Mouse (Mus musculus) adrenal gland, postnatal 14 days (tissue): ENCODE results near the gene Rbm20. TPM values are rescaled to one million over a fixed set of nuclear protein-coding genes. Genes with fewer than 3 reads are reported as not detected.
A peak's percentile ranks its signal among the peaks of the same experiment; 100 is the strongest.

Experiments
- DNase-seq: peaks from one replicate; pipeline ENCODE4 v3.0.0; 2021; ENCODE audit warnings: mixed read lengths
- total RNA-seq: library from RNA; stranded (reverse); gene quantifications from 2 replicates; pipeline ENCODE4 v1.2.3, GENCODE M21; 2021

The Rbm20 gene
- total RNA-seq, 1 experiment from 2014 or later, result 1.3 TPM

DNA sequence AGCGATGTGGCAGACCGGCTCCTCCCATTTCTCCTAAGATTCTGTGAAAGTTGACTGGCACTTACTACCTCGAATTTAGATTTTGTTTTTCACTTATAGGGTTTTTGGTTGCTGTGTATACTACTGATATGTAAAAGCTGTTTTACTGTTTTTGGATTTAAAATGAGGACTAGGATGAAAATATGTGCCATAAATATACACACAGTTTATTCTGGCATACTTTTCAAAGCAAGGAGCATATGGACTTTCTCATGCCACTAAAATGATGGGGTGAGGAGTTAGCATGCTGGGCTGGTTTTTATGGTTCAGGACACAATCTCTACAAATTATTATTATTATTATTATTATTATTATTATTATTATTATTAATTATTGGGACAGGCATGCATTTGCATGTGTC lies 133.5 kb downstream of the Rbm20 start:
- DNase-seq, result no peak

DNA sequence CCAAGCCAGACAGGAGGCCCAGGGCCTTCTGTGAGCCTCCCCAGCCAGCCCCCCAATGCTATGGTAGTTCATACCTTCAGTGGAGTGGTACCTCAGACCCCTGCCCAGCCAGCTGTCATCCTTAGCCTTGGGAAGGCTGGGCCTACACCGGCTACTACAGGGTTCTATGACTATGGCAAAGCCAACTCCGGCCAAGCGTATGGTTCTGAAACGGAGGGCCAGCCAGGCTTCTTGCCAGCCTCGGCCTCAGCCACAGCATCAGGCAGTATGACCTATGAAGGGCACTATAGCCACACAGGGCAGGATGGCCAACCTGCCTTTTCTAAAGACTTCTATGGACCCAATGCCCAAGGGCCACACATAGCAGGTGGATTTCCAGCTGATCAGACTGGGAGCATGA lies 136.5 kb downstream of the Rbm20 start:
- DNase-seq, result no peak

DNA sequence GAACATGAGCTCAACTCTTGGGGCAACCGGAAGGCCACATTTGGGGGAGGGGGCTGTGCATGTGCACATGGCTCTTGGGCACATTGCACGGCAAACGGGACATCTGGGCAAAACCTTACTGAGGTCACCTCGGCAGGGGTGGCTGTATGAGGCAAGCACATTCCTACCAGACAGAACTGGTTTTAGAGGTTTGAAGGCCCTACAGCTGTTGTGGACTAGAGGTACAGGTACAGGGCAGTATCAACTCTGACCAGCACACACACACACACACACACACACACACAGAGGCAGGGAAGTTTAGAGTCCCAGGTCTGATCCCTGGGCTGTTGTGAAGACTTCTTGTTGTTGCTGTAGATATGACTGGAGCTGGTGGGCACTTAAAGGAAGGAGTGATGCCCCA lies 138.6 kb downstream of the Rbm20 start:
- no peak for DNase-seq

DNA sequence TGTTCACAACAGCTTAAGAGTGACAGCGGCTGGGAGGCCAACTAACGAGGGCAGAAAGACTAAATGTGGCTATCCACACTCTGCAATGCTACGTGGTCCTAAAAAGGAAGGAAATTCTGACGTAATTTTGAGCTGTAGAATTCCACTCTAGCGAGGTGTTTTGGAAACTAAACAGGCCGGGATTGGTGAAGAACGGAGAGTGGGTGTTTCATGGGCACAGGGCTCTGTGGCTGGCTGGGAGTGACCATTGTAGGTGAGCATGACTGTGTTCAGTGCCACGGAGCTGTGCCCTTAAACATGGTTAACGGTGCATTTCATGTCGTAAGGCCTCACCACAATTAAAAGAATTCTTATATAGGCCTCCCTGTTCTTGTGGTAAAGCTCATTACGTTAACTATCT lies 139.1 kb downstream of the Rbm20 start:
- no peak for DNase-seq

DNA sequence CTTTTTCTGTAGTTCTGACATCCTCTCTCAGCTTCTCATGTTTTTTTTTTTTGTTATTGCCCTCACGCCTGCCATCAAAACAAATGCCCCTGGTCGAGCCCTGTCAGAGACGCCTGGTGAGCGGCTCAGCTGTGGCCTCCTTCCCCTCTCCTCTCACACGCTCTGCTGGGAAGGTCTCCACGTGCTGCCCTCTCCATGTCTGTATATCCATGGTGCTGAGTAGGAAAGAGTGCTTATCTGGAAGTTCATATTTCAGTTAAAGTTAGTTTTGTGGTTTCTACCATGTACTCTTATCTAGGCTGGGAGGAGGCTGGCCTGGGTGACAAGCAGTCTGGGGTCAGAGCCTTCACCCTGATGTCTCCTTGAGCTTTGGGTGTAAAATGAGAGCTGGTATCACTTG lies 142.2 kb downstream of the Rbm20 start:
- no peak for DNase-seq

DNA sequence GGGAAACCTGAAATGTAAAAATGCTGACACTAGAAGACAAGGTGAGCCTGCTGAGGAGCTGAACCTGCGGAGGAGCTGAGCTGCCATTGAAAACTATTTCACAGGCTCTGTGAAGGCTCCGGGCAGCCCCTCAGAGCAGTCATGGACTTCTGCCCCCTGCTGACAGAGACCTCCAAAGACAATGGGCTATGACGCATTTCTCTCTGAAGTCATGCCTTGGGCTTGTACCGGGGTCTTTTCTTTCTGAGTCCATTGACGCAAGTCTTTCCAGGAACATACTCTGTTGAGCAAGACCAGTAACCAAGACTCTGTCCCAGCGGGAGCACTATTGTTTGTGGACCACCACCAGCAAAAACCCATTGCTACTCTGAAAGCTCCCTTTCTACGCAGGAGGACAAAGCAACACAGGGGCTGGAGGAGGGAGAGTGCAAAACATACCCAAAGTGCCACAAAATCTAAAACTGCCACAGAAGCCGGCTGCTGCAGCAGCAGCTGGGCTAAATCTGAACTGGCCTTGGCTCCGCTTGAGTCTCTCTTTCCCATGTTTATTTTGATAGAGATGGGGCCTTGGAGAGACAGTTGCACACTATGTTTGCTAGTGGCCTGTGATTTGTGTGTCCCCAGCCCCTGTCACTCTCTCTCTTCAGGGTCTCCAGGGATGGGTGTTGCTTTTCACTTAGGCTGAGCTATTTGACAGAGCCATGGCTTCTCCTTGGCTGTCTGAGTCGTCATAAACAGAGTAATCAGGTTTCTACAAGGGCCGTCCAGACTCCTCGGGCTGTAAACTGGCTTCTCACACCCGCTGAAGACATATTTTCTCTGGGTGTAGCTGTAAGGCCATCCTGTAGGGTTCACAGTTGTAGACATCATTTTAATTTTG lies 144.4 kb downstream of the Rbm20 start:
- peak; percentile 45 for DNase-seq

DNA sequence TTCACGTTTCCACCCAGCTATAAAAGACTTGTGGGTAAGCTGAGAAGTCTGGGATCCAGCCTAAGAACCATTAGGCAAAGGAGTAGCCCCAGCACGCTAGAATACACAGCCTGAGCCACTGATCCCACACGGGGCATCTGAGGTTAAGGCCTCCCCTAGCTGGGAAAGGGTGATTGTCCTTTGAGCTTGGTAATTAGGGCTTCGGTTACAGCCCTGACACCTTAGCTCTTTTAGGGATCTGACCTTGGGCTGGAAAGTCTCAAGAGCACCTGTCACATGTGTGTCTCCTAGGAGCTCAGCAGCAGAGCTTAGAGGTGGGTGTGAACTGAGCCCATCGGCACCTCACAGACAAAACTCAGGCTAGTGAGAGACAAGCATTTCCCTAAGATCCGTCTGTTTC lies 146.7 kb downstream of the Rbm20 start:
- DNase-seq, result no peak

DNA sequence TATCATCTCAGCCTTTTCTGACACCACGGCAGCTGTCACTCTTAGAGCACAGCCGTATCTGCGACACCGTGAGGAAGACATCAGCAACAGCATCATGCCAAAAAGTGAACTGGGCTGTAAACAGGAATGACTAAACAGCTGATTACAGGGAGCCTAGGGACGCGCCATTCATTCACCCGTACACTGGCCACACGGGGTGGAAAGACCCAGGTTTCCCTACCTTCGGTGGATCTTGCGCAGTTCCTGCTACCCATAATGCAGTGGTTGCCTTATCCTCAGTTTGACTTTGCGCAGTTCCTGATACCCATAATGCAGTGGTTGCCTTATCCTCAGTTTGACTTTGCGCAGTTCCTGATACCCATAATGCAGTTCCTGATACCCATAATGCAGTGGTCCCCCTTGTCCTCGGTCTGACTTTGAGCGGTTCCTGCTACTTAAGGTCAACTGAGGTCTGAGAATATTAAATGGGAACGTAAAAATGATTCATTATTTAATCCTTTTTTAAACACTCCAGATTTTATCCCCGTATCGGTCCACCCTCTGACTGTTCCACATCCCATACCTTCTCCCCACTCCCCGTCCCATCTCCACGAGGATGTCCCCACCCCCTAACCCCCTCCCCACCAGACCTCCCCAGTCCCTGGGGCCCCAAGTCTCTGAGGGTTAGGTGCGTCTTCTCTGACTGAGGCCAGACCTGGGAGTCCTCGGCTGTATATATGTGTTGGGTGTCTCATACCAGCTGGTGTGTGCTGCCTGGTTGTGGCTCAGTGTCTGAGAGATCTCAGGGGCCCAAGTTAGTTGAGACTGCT lies 148.0 kb downstream of the Rbm20 start:
- peak; percentile 44 for DNase-seq

DNA sequence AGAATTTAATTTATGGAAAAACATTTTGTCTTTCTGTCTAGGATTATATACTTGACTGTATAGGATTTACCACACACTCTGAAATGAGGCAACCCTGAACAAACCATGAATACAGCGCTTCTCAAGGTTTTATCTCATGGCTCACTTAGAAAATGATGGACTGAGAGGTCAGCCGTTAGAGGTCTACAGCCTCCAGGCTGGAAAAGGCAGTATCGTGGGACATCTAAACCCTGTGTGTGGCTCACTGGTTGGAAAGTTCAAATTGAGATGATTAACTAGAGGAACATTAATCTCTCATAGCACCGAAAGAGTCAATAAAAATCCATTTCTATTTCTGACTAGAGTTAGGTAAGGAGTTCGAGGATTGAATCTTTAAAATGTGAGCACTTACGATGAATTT lies 152.9 kb downstream of the Rbm20 start:
- no peak for DNase-seq

DNA sequence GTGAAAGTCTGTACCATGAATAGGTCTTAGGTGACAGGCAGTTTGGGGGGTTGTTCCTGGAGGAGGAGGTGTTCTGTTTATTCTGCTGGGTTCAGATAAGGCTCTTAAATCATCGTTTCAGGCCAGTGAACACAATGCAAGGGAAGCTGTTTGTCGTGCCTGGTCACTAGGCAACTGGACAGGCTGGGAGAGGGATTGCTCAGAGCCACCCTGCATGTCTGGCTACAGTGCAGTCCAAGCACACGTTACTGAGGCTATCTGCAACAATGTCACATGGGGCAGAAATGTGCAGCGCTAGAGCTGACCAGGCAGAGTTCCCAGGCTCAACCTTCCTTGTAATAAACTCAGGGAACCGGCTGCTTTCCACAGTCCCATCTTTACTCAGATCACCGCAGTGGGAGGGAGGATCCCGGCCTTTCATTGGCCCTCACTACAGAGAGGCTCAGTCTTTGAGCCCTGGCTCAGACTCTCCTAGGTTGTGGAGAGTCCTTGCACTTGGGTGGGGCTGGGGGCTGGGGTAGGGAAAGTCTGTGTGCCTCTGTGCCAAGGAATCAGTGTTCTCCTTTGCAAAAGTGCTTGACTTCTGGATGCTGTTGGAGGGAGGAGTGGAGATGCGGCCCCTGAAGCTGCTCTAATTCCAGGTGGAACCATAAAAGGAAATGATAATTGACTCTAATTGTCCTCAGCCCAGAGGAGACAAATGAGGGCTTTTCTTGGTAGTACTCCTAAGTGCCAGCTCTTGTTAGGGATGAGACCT lies 153.5 kb downstream of the Rbm20 start:
- peak; percentile 74 for DNase-seq

DNA sequence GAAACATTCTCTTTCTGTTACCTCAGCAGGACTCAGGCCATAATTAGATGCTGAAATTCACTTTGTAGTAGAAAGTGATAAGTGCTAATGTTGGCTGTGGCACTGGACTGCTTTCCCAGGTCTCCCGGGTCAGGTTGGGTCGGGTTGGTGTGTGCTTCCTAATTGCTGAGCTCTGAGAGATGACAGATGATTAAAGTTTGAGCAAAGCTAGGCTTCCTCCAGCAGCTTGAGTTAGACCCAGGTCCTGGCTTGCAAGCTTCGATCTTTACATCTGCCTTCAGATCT lies 154.0 kb downstream of the Rbm20 start:
- DNase-seq, result no peak

DNA sequence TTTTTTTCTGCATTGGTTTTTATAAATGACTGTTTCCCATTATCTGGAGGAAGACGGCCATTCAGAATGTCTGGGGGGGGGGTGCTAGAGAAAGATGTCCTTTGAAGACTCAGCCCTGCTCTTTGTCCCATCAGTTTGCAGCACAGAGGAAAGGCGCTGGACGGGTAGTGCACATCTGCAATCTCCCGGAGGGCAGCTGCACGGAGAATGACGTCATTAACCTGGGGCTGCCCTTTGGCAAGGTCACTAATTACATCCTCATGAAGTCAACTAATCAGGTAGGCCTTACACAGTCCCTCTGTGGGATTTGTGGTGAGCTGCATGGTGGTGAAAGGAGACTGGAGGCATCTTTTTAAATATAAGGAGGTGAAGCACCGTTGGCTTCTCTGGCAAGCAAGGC lies 155.4 kb downstream of the Rbm20 start:
- no peak for DNase-seq

DNA sequence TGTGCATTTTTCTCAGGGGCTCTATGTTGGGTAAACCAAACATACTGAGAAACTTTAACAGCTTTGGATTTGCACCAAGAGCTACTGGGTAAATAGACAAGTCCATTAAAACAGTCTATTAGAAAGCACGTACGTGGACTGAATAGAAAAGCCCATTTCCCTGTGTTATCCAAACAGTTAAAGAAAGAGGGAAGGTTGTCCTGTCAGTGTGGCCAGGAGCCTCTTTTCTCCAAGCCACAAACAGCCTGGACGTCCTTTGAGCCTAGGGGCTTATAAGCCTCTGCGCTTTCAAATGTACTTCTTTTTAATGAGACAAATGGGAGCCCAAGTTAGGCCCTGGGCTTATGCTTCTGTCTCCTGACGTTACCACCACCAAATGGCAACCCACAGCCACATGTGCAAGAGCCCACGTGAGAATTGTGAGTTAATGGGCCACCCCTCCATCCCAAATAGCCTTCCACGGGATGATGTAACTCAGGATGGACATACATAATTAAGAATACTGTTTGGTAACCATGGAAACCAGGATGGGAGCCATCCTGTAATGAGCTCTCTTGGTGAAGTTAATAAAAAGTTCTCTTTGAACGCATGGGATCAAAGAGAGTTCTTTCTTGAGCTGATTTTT lies 156.8 kb downstream of the Rbm20 start:
- no peak for DNase-seq

DNA sequence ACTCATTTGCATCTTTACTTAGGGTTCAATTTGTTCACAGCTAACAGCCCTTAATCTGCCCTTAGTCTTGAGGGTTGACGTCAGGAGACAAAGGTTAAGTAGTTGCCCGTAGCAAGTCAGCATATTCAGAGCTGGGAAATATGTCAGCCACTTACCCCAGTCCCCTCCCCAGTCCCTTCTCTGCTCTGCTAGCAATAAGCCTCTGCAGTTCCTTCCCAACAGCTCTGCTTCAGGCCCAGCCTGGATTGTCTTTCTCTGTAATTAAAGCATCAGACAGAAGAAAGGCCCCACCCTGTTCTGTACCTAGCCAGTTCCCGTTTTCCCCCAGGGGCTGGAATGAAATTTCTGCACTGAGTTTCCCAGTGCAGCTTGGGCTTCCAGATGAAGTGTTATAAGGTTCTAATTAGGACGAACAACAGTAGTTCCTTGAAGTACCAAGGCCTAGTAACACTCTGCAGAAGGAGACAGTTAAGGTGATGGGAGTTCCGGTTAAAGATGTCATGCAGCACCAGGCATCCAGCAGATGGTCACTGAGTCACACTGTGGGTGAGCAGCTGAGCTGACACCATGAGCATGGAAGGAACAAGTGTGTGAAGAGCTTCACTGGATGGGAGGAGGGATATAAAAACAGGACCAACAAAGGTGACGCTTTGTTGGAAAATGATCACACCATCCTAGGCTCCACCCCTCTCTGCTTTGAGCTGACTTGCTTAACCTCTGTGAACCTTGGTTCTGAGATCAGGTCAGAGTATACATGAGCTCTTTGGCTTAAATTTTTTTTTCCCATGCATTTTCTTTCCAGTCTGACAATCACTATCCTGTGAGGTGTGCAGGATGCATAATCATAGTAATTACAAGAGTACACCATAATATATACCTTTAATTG lies 159.7 kb downstream of the Rbm20 start:
- peak; percentile 41 for DNase-seq

DNA sequence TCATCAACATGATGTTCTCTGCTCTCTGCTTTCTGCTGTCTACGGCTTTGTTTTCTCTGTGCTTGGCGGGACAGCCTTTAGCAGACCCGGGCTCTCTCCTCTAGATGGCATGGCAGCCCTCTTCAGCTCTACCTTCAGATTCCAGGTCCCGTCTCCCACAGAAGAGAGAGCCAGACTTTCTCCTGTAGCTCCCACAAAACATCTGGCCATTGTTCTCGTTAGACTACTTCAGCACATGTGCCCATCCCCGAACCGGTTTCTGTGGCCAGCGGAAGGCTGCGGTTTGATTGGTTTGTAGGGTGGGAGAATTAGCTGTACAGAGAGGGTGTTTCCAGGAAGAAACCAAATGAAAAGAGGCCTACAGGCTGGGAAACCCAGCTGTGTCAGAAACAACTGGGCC lies 161.7 kb downstream of the Rbm20 start:
- peak; percentile 12 for DNase-seq

DNA sequence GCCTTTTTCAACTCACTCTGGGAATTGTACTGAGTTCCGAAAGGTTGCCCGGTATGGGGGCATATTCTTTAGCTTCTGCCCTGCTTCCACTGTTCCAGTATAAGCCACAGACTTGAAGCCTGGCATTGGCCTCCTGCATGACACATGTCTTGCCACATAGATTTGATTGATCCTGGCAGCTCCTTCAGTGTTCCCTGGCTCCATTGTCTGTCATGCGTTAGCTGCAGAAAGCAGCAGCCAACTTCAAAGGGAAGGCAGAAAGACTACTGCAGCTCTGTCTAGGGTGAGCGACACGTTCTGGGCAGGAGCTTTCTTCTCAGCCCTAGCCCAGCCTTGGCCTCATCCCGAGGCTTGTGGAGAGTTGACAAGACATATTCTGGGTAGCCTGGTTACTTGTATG lies 162.7 kb downstream of the Rbm20 start:
- DNase-seq, result peak; percentile 53

DNA sequence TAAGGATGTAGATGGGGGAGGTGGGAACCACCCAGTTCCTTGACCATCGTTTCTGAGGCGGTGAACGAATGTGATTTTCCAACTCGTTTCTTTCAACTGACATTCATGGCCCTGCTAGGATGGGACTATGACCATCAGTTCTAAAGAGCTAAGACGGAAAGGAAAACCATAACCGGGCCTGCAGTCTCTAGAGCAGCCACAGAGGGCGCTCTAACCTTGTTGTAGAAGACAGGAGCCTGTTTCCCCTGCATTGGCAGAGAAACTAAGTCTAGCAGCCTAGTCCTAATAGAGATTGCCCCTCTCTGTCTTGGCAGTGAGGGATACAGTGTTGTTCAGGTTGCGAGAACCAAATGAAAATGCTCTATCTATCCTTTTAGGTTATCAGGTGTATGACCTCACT lies 164.8 kb downstream of the Rbm20 start:
- peak; percentile 79 for DNase-seq

DNA sequence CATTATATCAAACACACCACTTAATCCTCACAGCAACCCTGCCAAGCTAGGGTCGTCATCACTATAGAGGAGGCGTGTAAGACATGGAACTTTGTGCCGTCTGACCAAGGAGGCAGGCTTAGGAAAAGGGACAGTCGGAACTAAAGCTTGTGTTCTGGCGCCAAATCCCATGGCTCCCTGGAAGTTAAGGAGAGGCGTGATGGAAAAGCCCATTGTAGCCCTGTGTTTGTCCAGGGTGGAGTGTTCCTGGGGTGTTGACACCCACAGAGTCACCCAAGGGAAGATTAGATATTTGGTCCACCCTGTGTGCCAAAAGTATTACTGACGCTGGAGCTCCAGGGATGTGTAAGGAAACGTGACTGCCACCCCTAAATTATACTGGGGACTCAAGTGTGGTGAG lies 166.9 kb downstream of the Rbm20 start:
- no peak for DNase-seq

DNA sequence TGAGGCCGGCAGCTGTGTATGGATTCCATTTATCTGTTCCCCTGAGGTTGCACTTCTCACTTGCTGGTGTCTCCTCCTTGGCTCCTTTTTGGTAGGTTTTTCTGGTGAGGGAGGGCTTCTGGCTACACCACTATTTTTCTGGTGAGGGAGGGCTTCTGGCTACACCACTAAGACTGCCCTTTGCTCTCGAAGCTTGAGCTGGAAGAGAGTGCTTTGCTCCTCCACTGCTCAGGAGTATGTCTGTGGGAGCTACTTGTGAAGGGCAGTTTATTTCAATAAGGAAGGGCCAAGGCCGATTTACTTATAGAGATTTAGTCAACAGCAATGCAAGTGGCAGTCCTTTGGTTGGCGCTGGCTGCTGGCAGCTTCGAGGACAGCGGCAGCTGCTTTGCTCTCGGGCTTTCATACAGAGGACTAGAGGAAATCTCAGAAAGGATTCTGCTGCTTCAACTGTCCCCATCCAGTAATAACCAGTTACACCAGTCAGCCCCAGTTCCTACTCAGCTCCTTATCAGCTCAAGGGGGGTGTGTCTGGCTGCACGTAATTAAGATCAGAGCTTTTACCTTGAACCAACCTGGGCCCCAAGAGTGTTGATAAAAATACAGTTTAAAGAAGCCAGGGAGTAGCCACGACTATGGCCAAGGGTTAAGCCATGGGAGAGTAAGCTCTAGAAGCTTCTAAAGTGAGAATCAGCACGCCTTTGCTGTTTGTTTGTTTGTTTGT lies 171.3 kb downstream of the Rbm20 start:
- no peak for DNase-seq

DNA sequence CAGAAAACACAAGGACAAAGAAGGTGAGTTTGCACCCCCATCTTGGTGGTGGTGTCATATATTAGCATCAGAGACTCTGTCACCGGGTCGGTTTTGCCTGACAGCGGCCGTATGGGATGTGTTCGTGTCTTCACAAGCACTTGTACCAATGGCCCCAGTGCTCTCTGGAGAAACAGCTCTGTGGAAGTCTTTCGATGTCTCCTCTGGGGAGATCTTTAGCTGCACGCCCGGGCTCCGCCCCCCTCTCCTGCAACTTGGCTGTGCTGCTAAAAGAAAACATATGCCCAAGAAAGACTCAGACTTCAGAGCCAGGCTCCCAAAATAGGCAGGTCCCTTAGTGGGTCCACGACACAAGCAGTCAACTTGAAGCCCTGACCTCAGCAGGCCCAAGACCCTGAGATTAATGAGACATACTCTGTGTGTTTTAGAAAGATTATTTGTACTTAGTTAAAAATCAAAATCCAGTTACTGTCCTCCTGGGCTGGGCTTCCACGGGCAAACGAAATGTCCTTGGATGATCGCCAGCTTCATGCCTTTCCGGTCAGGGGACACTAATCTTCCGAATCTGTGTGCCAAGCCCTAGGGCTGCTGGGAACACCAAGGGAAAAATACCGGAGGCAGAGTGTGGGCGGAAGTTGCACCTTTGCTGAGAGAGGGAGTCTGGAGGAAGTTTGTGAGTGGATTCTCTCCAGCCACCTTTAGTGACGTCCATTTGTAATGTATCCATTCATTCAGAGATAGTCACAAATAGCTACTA lies 173.2 kb downstream of the Rbm20 start:
- peak; percentile 96 for DNase-seq
